Mouse (Mus musculus): ENCODE results near the gene Iqcg.

DNA sequence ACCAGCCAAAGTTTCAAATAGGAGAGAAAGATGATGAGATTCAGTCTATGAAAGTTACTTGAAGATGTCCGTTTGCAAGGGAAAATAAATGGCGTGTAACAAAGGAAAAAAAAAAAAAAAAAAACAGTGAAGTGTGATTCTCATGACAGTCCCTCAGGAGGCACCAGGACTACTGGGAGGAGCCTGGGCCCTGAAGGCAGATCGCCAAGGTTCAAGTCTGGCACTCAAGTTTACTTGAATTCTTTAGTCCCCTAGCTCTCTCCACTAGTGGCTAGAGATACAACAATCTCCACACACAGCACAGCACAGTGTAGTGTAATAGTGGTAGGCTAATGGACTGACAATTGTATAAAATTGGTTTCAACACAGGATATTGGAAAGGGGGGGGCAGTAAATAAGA, 34.6 kb downstream of the Iqcg start:
- TF ChIP-seq POLR2A (IDR thresholded peaks at IDR 0.05; ENCODE audit: borderline replicate concordance, insufficient read depth, low read length) (no peak), CTCF (IDR thresholded peaks at IDR 0.05; ENCODE audit: borderline replicate concordance, insufficient read depth, low read depth, low read length) (no peak)

All from cerebellum, adult 2 months (tissue).